Mouse (Mus musculus) left cerebral cortex, adult 2 months (tissue): ENCODE data around the gene Bdh1. TPM values are rescaled to one million over a fixed set of nuclear protein-coding genes. Genes with fewer than 3 reads are reported as not detected.
"Not testable (repeated sequence)": the region's sequence is repeated elsewhere in the genome, so short reads cannot be mapped to it uniquely, and the experiment has no call there.

Experiments
- DNase-seq, 2 experiments: peaks; one replicate each; pipeline ENCODE4 v3.0.0; 2021 to 2022; ENCODE audit warnings: low spot score in 2 of 2, mixed read lengths in 1 of 2; ENCODE audit errors: extremely low spot score in 1 of 2
- H3K27ac ChIP-seq: fragments of 200-600 bp; 2 replicates; pipeline ENCODE4 v1.8.1; 2022
- H3K4me3 ChIP-seq: fragments of 200-600 bp; 2 replicates; pipeline ENCODE4 v1.8.1; 2022
- CTCF ChIP-seq: fragments of 200-600 bp; IDR thresholded peaks from 2 replicates; pipeline ENCODE4 v1.8.1; 2022; ENCODE audit warnings: antibody characterized with exemption, mild to moderate bottlenecking, moderate library complexity
- intact Hi-C: fragments of 180-260 bp; cut with DNase I; formaldehyde crosslinking; loops from one replicate; pipeline ENCODE4 v1.15.1; 2025
- total RNA-seq, 2 experiments: library from RNA; stranded (reverse); gene quantifications; 2 replicates each; pipeline ENCODE4 v1.2.3; 2021

Gene Bdh1
- total RNA-seq, 2 experiments from 2014 or later = 108 TPM

GRCm38 (mm10) chr16:31454013-31454412 is 31.9 kb downstream of the Bdh1 start:
- H3K27ac ChIP-seq = peak overlapping the region; percentile 72
- no peak for TF ChIP-seq CTCF
- no peak overlapping the region for H3K4me3 ChIP-seq
- intact Hi-C loops = no loop called here
- DNase-seq = no peak

GRCm38 (mm10) chr16:31455276-31456045 is 33.4 kb downstream of the Bdh1 start:
- Histone ChIP-seq H3K27ac (peak overlapping the region; percentile 72), H3K4me3 (no peak overlapping the region)
- no peak for DNase-seq
- TF ChIP-seq CTCF = no peak
- intact Hi-C loops = no loop called here

GRCm38 (mm10) chr16:31458229-31458918 is 36.3 kb downstream of the Bdh1 start:
- intact Hi-C loops = loop anchor here (2.0 kb wide), 2 partner anchors 246 to 266 kb away; no protein-coding TSS in a partner anchor
- TF ChIP-seq CTCF = peak; percentile 96
- Histone ChIP-seq H3K4me3 (no peak overlapping the region), H3K27ac (peak overlapping the region; percentile 2; the same call in 1 of the 2 replicates)
- DNase-seq = peak; percentile 75 to 86

GRCm38 (mm10) chr16:31459968-31460461 is 37.9 kb downstream of the Bdh1 start:
- intact Hi-C loops = loop anchor here (2.0 to 5.0 kb wide), 4 partner anchors 139 to 457 kb away; no protein-coding TSS in a partner anchor
- no peak for TF ChIP-seq CTCF
- Histone ChIP-seq H3K4me3 (peak overlapping the region; percentile 19; the same call in 1 of the 2 replicates), H3K27ac (peak overlapping the region; percentile 92)
- DNase-seq = no peak

GRCm38 (mm10) chr16:31460506-31460905 is 38.4 kb downstream of the Bdh1 start:
- intact Hi-C loops = loop anchor here (2.0 to 5.0 kb wide), 2 partner anchors 138 to 457 kb away; no protein-coding TSS in a partner anchor
- Histone ChIP-seq H3K4me3 (no peak overlapping the region), H3K27ac (peak overlapping the region; percentile 42)
- TF ChIP-seq CTCF = no peak
- DNase-seq = no peak

GRCm38 (mm10) chr16:31461046-31461445 is 39.0 kb downstream of the Bdh1 start:
- DNase-seq = no peak
- intact Hi-C loops = loop anchor here (2.0 to 5.0 kb wide), 2 partner anchors 138 to 456 kb away; no protein-coding TSS in a partner anchor
- Histone ChIP-seq H3K27ac (peak overlapping the region; percentile 42), H3K4me3 (no peak overlapping the region)
- TF ChIP-seq CTCF = no peak

- intact Hi-C loops = loop anchor here (5.0 kb wide), 1 partner anchor 455 kb away; no protein-coding TSS in a partner anchor
- no peak for TF ChIP-seq CTCF
- Histone ChIP-seq H3K4me3 (no peak overlapping the region), H3K27ac (no peak overlapping the region)
- no peak for DNase-seq
These were observed 40.1 kb downstream of the Bdh1 start for GRCm38 (mm10) chr16:31462113-31462687.

- TF ChIP-seq CTCF = no peak
- intact Hi-C loops = loop anchor here (5.0 kb wide), 1 partner anchor 452 kb away; no protein-coding TSS in a partner anchor
These were observed 42.9 kb downstream of the Bdh1 start for GRCm38 (mm10) chr16:31464953-31465352.

GRCm38 (mm10) chr16:31465630-31466029 is 43.5 kb downstream of the Bdh1 start:
- DNase-seq = peak; percentile 61 to 65
- intact Hi-C loops = no loop called here
- Histone ChIP-seq H3K27ac (no peak overlapping the region), H3K4me3 (no peak overlapping the region)
- TF ChIP-seq CTCF = peak; percentile 79

More at GRCm38 (mm10) chr16:31464953-31465352, 42.9 kb downstream of the Bdh1 start:
- Histone ChIP-seq H3K27ac (no peak overlapping the region), H3K4me3 (no peak overlapping the region)
- DNase-seq = no peak

GRCm38 (mm10) chr16:31466106-31466505 is 44.0 kb downstream of the Bdh1 start:
- Histone ChIP-seq H3K27ac (no peak overlapping the region), H3K4me3 (no peak overlapping the region)
- intact Hi-C loops = no loop called here
- TF ChIP-seq CTCF = no peak
- no peak for DNase-seq

GRCm38 (mm10) chr16:31470819-31471218 is 48.7 kb downstream of the Bdh1 start:
- intact Hi-C loops, H3K4me3 ChIP-seq, DNase-seq, H3K27ac ChIP-seq: not testable (repeated sequence)
